Mouse (Mus musculus): ENCODE data around the gene Ap1g1. TPM values are rescaled to one million over a fixed set of nuclear protein-coding genes. Genes with fewer than 3 reads are reported as not detected.

Gene Ap1g1
- 31.3 and 36.7 TPM in 2 replicates for polyA plus RNA-seq (2015; fragmentation: Nextera tagmentation; extraction: Ambion mirVana)

DNA sequence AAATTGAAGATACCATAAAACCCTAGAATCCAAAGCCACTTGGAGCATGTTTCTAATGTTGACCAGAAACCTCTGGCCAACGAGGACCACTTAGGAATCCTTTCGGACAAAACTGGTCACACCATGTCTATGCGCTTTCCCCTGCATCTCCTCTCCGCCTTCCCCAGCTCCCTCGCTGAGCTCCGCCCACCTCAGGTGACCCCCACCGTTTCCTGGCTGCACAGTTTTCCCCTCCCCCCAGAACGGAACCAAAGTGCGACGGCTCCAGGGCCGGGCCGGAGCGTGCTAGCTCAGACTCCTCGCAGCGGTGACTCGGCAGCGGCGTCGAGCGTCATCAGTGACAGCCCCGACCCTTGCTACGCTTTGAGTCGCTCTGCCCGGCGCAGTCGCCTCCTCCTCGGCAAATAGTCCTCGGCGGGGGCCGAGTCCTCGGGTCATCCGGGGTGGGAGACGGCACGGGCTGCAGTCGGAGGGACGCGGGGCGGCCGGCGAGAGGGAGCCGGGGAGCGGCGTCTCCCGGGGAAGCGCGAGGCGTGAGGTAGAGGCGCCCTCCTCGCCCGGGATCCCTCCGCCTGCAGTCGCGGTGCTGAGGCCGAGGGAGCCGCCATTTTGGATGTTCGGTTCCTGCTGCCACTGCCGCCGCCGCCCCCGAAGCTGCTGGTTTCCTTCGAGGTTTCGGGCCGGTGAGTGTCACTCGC, at the start of gene Ap1g1:
Gene Ap1g1 (plus strand): TSS at position 275 of the 698 bp plus-strand sequence.
- Histone ChIP-seq H3K36me3 (ENCODE audit: control insufficient read depth, insufficient read depth, low read length) (no peaks in the 10 kb centered on the region), H3K4me3 (ENCODE audit: low read length) (peak within 1 kb of the TSS; percentile 97), H3K27ac (ENCODE audit: low read length) (peak within 1 kb of the TSS; percentile 98), H3K4me1 (ENCODE audit: control insufficient read depth, insufficient read depth, low read length) (peaks cover 7% of the 10 kb centered on the region), H3K4me2 (ENCODE audit: low read depth, low read length) (peak within 1 kb of the TSS; percentile 93), H3K9me3 (ENCODE audit: control insufficient read depth, low read length) (no peaks in the 10 kb centered on the region), H3K27me3 (replicated peaks; ENCODE audit: control insufficient read depth, insufficient read depth, low read length) (0 out of 2 replicates have a peak, but pooled peaks cover 2% of the 10 kb centered on the region), H3K9ac (ENCODE audit: low read depth, low read length) (peak within 1 kb of the TSS; percentile 97)
- ATAC-seq = peak; percentile 100
- under 1% methylated on average over 64 of the region's 64 CpGs for WGBS

DNA sequence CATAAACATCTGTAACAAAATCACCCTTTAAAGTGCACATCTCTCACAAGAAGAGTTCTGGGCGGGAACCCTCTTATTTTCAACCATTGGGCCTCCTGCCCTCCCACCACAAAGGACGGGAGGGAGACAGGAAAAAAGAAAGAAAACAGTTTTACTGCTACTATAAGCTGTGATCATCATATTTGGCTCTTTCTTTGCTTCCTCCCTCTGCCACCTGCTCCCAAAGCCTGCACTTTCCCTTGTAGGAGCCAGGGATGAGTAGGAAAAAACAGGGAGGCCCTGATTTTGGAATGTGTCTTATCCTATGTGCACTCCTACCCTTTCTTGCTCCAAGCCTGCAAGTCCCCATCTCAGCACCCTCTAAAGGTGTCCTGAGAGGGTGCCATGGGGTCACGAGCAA, 47.3 kb upstream of the Ap1g1 start:
- H3K4me1 ChIP-seq (ENCODE audit: control insufficient read depth, insufficient read depth, low read length) = peaks cover under 1% of the 10 kb centered on the region
- no peak for ATAC-seq
- no peak overlapping the region for H3K9ac ChIP-seq (ENCODE audit: low read depth, low read length)
- no peak overlapping the region for H3K4me3 ChIP-seq (ENCODE audit: low read length)
- no peak overlapping the region for H3K4me2 ChIP-seq (ENCODE audit: low read depth, low read length)
- H3K36me3 ChIP-seq (ENCODE audit: control insufficient read depth, insufficient read depth, low read length) = peaks cover 5% of the 10 kb centered on the region; the same call in 1 of the 2 replicates
- WGBS = 82% methylated on average over 3 of the region's 3 CpGs
- H3K27me3 ChIP-seq (replicated peaks; ENCODE audit: control insufficient read depth, insufficient read depth, low read length) = no peaks in the 10 kb centered on the region
- no peaks in the 10 kb centered on the region for H3K9me3 ChIP-seq (ENCODE audit: control insufficient read depth, low read length)
- no peak overlapping the region for H3K27ac ChIP-seq (ENCODE audit: low read length)

DNA sequence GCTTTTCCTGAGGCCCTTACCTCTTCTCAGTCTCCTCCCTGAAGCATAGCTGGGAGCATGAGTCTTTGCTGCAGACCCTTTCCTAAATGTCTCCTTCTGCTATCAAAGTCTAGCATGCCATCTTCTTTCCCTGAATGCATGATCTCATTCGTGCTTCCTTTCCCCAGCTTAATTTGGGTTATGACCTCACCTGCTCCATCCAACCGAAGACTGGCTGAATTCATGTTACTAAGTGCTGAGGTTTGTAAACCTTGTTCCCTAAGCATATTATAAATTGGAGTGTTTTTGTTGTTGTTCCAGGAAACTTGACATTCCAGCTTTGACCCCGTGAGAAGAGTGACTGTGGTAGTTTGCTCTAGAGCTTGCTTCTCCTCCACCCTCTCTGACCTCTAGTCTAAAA, 44.3 kb upstream of the Ap1g1 start:
- H3K27me3 ChIP-seq (replicated peaks; ENCODE audit: control insufficient read depth, insufficient read depth, low read length) = no peaks in the 10 kb centered on the region
- peaks cover 9% of the 10 kb centered on the region for H3K4me1 ChIP-seq (ENCODE audit: control insufficient read depth, insufficient read depth, low read length)
- no peak overlapping the region for H3K4me2 ChIP-seq (ENCODE audit: low read depth, low read length)
- H3K27ac ChIP-seq (ENCODE audit: low read length) = no peak overlapping the region
- H3K36me3 ChIP-seq (ENCODE audit: control insufficient read depth, insufficient read depth, low read length) = peaks cover 5% of the 10 kb centered on the region; the same call in 1 of the 2 replicates
- no peak overlapping the region for H3K9ac ChIP-seq (ENCODE audit: low read depth, low read length)
- H3K4me3 ChIP-seq (ENCODE audit: low read length) = no peak overlapping the region
- no peaks in the 10 kb centered on the region for H3K9me3 ChIP-seq (ENCODE audit: control insufficient read depth, low read length)
- 90% methylated on average over 3 of the region's 3 CpGs for WGBS
- no peak for ATAC-seq

DNA sequence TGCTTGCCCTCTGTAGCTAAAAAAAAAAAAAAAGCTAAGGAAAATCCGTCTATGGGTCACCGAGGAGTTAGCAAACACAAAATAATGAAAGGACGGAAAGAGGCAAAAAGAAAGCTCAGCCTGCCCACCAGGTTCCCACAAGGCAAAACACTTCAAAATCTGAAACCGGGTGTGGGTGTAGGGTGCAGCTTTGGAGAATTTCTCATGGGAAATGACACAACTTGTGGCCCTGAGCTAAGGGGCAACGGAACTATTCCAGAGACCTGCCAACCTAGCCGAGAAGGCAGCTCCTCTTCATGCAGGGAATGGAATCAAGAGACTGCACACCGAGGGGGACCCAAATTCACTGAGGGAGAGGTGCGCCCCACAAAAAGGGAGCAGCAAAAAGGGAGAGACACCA, 41.5 kb upstream of the Ap1g1 start:
- H3K9ac ChIP-seq (ENCODE audit: low read depth, low read length) = peak overlapping the region; percentile 98
- peaks cover 9% of the 10 kb centered on the region for H3K4me1 ChIP-seq (ENCODE audit: control insufficient read depth, insufficient read depth, low read length)
- no peaks in the 10 kb centered on the region for H3K27me3 ChIP-seq (replicated peaks; ENCODE audit: control insufficient read depth, insufficient read depth, low read length)
- 8% methylated on average over 8 of the region's 8 CpGs for WGBS
- peak overlapping the region; percentile 99 for H3K4me3 ChIP-seq (ENCODE audit: low read length)
- peak overlapping the region; percentile 51; the same call in 1 of the 2 replicates for H3K27ac ChIP-seq (ENCODE audit: low read length)
- no peaks in the 10 kb centered on the region for H3K9me3 ChIP-seq (ENCODE audit: control insufficient read depth, low read length)
- H3K4me2 ChIP-seq (ENCODE audit: low read depth, low read length) = peak overlapping the region; percentile 86
- H3K36me3 ChIP-seq (ENCODE audit: control insufficient read depth, insufficient read depth, low read length) = peaks cover 5% of the 10 kb centered on the region; the same call in 1 of the 2 replicates
- peak; percentile 31 for ATAC-seq

DNA sequence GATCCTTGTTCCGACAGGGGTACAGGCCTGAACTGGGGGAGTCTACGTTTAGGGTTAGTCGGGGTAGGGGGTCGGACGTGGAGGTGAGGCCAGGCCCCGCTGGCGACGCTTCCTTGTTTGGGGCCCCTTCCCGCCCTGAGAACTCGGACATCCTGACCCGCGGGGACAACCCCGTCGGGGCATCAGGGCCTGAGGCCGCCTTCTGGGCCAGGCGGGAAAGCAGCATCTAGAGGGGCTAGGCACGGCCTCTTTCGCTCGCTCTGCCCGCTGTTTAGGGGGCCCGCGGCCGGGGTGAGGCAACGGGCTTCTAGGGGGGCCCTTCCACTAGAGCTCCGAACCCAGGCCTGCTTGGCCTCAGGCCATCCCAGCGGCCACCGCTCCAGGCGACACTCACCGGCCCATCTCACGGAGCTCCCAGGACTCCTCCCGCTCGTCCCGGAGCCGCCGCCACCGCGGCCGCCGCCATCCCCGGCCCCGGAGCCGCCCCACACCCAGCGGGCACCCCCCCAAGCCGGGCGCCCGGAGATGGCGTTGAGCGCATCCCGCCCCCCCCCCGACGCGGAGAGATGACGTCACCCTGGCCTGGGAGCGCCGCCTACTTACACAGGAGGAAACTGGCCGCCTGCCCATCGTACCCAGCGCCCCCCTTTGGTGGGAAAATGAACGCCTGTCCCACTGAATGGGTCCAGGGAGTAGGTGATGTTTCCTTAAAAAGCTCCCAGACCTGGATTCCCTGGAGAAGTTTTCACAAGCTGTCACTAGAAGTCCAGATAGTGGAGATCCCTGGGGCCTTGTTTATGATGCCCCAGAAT, 40.9 kb upstream of the Ap1g1 start, which contains the start of gene Atxn1l:
Gene Atxn1l (minus strand): TSS at position 503 of the 812 bp plus-strand sequence.
- peak; percentile 88 for ATAC-seq
- Histone ChIP-seq H3K4me3 (ENCODE audit: low read length) (peak within 1 kb of the TSS; percentile 99), H3K27me3 (replicated peaks; ENCODE audit: control insufficient read depth, insufficient read depth, low read length) (no peaks in the 10 kb centered on the region), H3K9me3 (ENCODE audit: control insufficient read depth, low read length) (no peaks in the 10 kb centered on the region), H3K36me3 (ENCODE audit: control insufficient read depth, insufficient read depth, low read length) (peaks cover 2% of the 10 kb centered on the region; the same call in 1 of the 2 replicates), H3K27ac (ENCODE audit: low read length) (peak within 1 kb of the TSS; percentile 51), H3K9ac (ENCODE audit: low read depth, low read length) (peak within 1 kb of the TSS; percentile 98), H3K4me1 (ENCODE audit: control insufficient read depth, insufficient read depth, low read length) (peaks cover 9% of the 10 kb centered on the region), H3K4me2 (ENCODE audit: low read depth, low read length) (peak within 1 kb of the TSS; percentile 86)
- WGBS = 0% methylated on average over 52 of the region's 59 CpGs

DNA sequence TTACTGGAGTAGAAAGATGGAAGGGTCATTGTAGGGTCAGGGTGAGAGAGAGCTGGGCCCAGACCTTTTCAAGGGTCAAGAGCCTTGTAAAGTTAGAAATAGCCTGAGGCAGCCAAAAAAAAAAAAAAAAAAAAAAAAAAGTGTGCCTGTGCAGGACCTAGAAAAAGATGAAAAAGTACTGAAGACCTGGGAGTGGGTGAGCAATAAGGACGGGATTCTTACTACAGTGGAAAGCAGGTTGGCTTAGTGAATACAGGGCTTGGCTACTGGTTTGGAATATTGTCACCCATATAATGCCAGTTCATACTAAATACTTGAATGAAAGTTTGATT, 40.3 kb upstream of the Ap1g1 start:
- Histone ChIP-seq H3K36me3 (ENCODE audit: control insufficient read depth, insufficient read depth, low read length) (no peaks in the 10 kb centered on the region), H3K4me3 (ENCODE audit: low read length) (peak overlapping the region; percentile 99), H3K27me3 (replicated peaks; ENCODE audit: control insufficient read depth, insufficient read depth, low read length) (no peaks in the 10 kb centered on the region), H3K4me1 (ENCODE audit: control insufficient read depth, insufficient read depth, low read length) (peaks cover 9% of the 10 kb centered on the region), H3K4me2 (ENCODE audit: low read depth, low read length) (peak overlapping the region; percentile 86), H3K27ac (ENCODE audit: low read length) (no peak overlapping the region), H3K9me3 (ENCODE audit: control insufficient read depth, low read length) (no peaks in the 10 kb centered on the region), H3K9ac (ENCODE audit: low read depth, low read length) (peak overlapping the region; percentile 98)
- no peak for ATAC-seq
- WGBS = 71% methylated on average over 1 of the region's 1 CpGs

DNA sequence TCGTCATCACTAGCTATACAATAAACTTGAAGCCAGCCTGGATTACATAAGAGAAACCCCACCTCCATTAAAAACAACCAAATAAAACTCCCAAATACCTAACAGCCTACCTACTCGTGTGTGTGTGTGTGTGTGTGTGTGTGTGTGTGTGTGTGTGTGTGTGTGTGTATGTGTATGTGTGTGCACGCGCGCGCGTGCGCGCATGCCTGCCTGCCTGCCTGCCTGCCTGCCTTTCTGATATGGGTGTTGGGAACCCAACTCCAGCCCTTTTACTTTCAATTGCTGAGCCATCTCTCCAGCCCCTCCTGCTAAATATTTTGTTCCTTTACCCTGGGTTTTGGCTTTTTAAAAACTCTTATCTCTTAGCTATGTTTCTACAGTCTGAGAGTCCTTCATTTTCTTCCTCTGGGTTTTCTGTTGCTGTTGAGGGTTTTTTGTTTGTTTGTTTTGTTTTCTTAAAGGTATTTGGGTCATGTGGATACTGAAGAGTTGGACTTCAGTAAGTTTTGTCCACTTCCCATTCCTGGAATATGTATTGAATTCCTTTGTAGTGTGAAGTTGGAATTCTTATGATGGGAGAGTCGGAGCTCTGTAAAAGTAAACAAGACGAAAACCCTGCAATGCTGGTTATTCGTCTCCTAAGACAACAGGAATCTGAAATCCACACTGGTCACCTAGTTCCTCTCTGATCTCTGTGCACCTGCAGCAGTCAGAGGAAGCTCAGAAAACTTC, 30.7 kb upstream of the Ap1g1 start:
- ATAC-seq = no peak
- H3K4me2 ChIP-seq (ENCODE audit: low read depth, low read length) = no peak overlapping the region
- no peaks in the 10 kb centered on the region for H3K36me3 ChIP-seq (ENCODE audit: control insufficient read depth, insufficient read depth, low read length)
- H3K9me3 ChIP-seq (ENCODE audit: control insufficient read depth, low read length) = no peaks in the 10 kb centered on the region
- no peak overlapping the region for H3K27ac ChIP-seq (ENCODE audit: low read length)
- H3K9ac ChIP-seq (ENCODE audit: low read depth, low read length) = no peak overlapping the region
- no peak overlapping the region for H3K4me3 ChIP-seq (ENCODE audit: low read length)
- WGBS = 78% methylated on average over 12 of the region's 12 CpGs
- no peaks in the 10 kb centered on the region for H3K4me1 ChIP-seq (ENCODE audit: control insufficient read depth, insufficient read depth, low read length)
- no peaks in the 10 kb centered on the region for H3K27me3 ChIP-seq (replicated peaks; ENCODE audit: control insufficient read depth, insufficient read depth, low read length)

DNA sequence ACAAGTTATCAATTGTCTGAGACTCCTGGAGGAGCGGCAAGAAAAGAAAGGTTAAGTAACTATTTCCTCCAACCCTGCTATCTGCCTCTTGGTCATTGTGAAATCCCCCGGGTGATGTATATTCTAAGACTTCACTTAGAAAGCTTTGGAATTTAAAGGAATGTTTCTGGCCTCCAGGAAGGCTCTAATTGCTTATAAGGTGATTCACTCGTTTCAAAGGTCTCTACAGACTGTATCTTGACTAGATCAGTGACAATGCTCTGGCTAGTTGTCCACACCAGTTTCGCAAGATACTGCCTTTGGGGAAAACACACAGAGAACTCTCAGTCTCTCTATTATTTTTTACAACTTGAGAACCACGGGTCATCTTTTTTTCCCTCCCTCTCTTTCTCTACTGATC, 28.1 kb upstream of the Ap1g1 start:
- Histone ChIP-seq H3K9ac (ENCODE audit: low read depth, low read length) (no peak overlapping the region), H3K36me3 (ENCODE audit: control insufficient read depth, insufficient read depth, low read length) (no peaks in the 10 kb centered on the region), H3K4me3 (ENCODE audit: low read length) (no peak overlapping the region), H3K9me3 (ENCODE audit: control insufficient read depth, low read length) (peaks cover 3% of the 10 kb centered on the region; the same call in 1 of the 2 replicates), H3K27me3 (replicated peaks; ENCODE audit: control insufficient read depth, insufficient read depth, low read length) (no peaks in the 10 kb centered on the region), H3K27ac (ENCODE audit: low read length) (no peak overlapping the region; the same call in 1 of the 2 replicates), H3K4me1 (ENCODE audit: control insufficient read depth, insufficient read depth, low read length) (no peaks in the 10 kb centered on the region), H3K4me2 (ENCODE audit: low read depth, low read length) (no peak overlapping the region)
- ATAC-seq = peak; percentile 84
- WGBS = 34% methylated on average over 5 of the region's 5 CpGs

DNA sequence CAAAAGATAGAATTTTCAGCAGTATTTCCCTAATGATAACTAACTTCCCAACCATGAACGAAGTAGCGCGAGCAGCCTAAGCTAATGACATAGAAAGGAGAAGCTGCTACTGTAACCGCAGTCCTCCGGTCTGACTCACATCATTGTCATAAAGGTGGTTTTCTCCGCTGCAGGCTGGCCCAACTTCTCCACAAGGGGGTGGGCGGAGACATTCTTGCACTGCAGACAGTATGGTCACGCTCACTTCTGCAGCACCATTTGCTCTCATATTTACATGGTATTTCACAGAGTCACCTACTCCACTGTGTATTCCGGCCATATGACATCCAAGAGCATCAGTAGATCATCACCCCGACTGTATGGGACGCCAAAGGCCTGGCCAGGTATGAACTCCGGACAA, 27.7 kb upstream of the Ap1g1 start:
- H3K4me2 ChIP-seq (ENCODE audit: low read depth, low read length) = no peak overlapping the region
- no peaks in the 10 kb centered on the region for H3K36me3 ChIP-seq (ENCODE audit: control insufficient read depth, insufficient read depth, low read length)
- no peak overlapping the region for H3K4me3 ChIP-seq (ENCODE audit: low read length)
- ATAC-seq = peak; percentile 87
- no peak overlapping the region for H3K9ac ChIP-seq (ENCODE audit: low read depth, low read length)
- no peaks in the 10 kb centered on the region for H3K27me3 ChIP-seq (replicated peaks; ENCODE audit: control insufficient read depth, insufficient read depth, low read length)
- no peak overlapping the region for H3K27ac ChIP-seq (ENCODE audit: low read length)
- H3K9me3 ChIP-seq (ENCODE audit: control insufficient read depth, low read length) = peaks cover 3% of the 10 kb centered on the region; the same call in 1 of the 2 replicates
- no peaks in the 10 kb centered on the region for H3K4me1 ChIP-seq (ENCODE audit: control insufficient read depth, insufficient read depth, low read length)
- WGBS = 70% methylated on average over 12 of the region's 12 CpGs

All from intestine, embryonic 16.5 days (tissue).